Comparison of ENCODE assay signal across 31 mouse cellular contexts in genomic region chr4:134051912-134052311, GRCm38 (mm10). TPM values are rescaled to one million over a fixed set of nuclear protein-coding genes. Genes with fewer than 3 reads are reported as not detected.
"Had no signal": no experiment of that assay in that cellular context is flagged by ENCODE, and none has a peak within 500 bp of the region (broad histone marks: within the 10 kb centered on the region; RNA-seq: fewer than 3 reads in every experiment).

No protein-coding gene starts in this region.

- H3K4me3 ChIP-seq: gastrocnemius, adult 2 months; heart, adult 2 months; heart, embryonic 12.5 days; hindbrain, embryonic 13.5 days; hindbrain, embryonic 15.5 days; kidney, embryonic 15.5 days; layer of hippocampus, adult 2 months; left cerebral cortex, adult 2 months; limb, embryonic 10.5 days; limb, embryonic 12.5 days; liver, embryonic 13.5 days; liver, embryonic 15.5 days had no signal

- H3K4me2 ChIP-seq: hindbrain, embryonic 13.5 days; hindbrain, embryonic 15.5 days; kidney, embryonic 15.5 days; limb, embryonic 12.5 days; liver, embryonic 13.5 days; liver, embryonic 15.5 days had no signal

- ATAC-seq: hindbrain, postnatal 0 days had no signal

- H3K27ac ChIP-seq: gastrocnemius, adult 2 months; heart, adult 2 months; hindbrain, embryonic 13.5 days; hindbrain, embryonic 15.5 days; hindbrain, postnatal 0 days; kidney, embryonic 15.5 days; kidney, postnatal 0 days; layer of hippocampus, adult 2 months; left cerebral cortex, adult 2 months; limb, embryonic 10.5 days; limb, embryonic 12.5 days; liver, embryonic 13.5 days; liver, embryonic 15.5 days had no signal

- H3K27me3 ChIP-seq: heart, embryonic 12.5 days; hindbrain, embryonic 15.5 days; kidney, embryonic 15.5 days; limb, embryonic 12.5 days had no signal

- H3K4me1 ChIP-seq: limb, embryonic 12.5 days; liver, embryonic 13.5 days had no signal

- H3K9ac ChIP-seq: hindbrain, embryonic 13.5 days; hindbrain, embryonic 15.5 days; kidney, embryonic 15.5 days; limb, embryonic 12.5 days; liver, embryonic 13.5 days; liver, embryonic 15.5 days had no signal

- H3K36me3 ChIP-seq: heart, embryonic 12.5 days; hindbrain, embryonic 13.5 days; hindbrain, embryonic 15.5 days; kidney, embryonic 15.5 days; limb, embryonic 10.5 days; limb, embryonic 12.5 days; liver, embryonic 13.5 days; liver, embryonic 15.5 days had no signal

- DNase-seq: gastrocnemius, postnatal 25 days; kidney, adult 11 months; kidney, adult 2 months; kidney, adult 9 months; liver, embryonic 13.5 days had no signal

- H3K9me3 ChIP-seq: heart, embryonic 12.5 days; hindbrain, embryonic 13.5 days; hindbrain, embryonic 15.5 days; kidney, embryonic 15.5 days; limb, embryonic 10.5 days; limb, embryonic 12.5 days; liver, embryonic 13.5 days; liver, embryonic 15.5 days had no signal

RNA-seq across cellular contexts. Expression of gene Zfp683, which starts 1.7 kb away (rescaled TPM):
- total RNA-seq: gastrocnemius, adult 2 months; gastrocnemius, postnatal 10 days; gastrocnemius, postnatal 25 days; heart, adult 2 months; heart, postnatal 10 days; heart, postnatal 36 days; hematopoietic stem cell, adult 5-6 weeks; hindbrain, postnatal 0 days; layer of hippocampus, adult 2 months; layer of hippocampus, postnatal 10 days; layer of hippocampus, postnatal 25 days; left cerebral cortex, adult 2 months; left cerebral cortex, postnatal 14 days; left cerebral cortex, postnatal 36 days had no signal
- polyA plus RNA-seq: frontal cortex, adult 2 months; heart, adult 2 months; heart, embryonic 12.5 days; hindbrain, embryonic 11.5 days; hindbrain, embryonic 13.5 days; hindbrain, embryonic 15.5 days; hindbrain, postnatal 0 days; intestine, embryonic 14.5 days; kidney, embryonic 15.5 days; kidney, postnatal 0 days; limb, embryonic 10.5 days; limb, embryonic 12.5 days; liver, embryonic 11.5 days; liver, embryonic 13.5 days; liver, embryonic 15.5 days had no signal

RNA-seq across cellular contexts. Expression of gene Crybg2, which starts 8.7 kb away (rescaled TPM):
- total RNA-seq: gastrocnemius, adult 2 months; gastrocnemius, postnatal 10 days; gastrocnemius, postnatal 25 days; heart, adult 2 months; heart, postnatal 10 days; heart, postnatal 36 days had no signal

RNA-seq across cellular contexts. Expression of gene Lin28a, which starts 33.3 kb away (rescaled TPM):
- total RNA-seq: heart, adult 2 months; heart, postnatal 10 days; heart, postnatal 36 days; hindbrain, postnatal 0 days; layer of hippocampus, adult 2 months; layer of hippocampus, postnatal 10 days; layer of hippocampus, postnatal 25 days; left cerebral cortex, adult 2 months; left cerebral cortex, postnatal 14 days; left cerebral cortex, postnatal 36 days had no signal
- polyA plus RNA-seq: frontal cortex, adult 2 months; heart, adult 2 months; heart, embryonic 16.5 days; hindbrain, postnatal 0 days; kidney, adult 2 months; kidney, postnatal 0 days had no signal

RNA-seq across cellular contexts. Expression of gene Cd52, which starts 43.0 kb away (rescaled TPM):
- total RNA-seq: hindbrain, postnatal 0 days had no signal
